Comparison of ENCODE assay signal across 16 mouse cellular contexts in the genomic region with DNA sequence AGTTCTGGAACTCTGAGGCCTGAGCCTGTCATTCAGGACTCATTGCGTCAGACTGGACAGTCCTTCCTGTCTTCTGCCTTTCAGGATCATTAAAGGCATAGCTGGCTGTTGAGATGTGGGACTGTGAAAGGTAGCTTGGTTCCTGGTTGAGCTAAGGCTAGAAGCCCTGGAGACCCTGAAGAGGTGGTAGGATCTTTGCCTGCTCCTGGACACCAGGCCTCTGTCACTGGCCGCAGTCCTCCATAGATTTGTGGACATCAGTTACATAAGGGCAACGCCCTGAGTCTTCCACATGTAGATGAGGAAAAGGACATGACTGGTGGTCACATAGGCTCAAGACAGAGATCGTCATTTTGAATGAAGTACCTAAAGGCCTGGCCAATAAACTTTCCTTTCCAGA.
"Had no signal": no experiment of that assay in that cellular context is flagged by ENCODE, and none has a peak within 500 bp of the region (broad histone marks: within the 10 kb centered on the region; RNA-seq: fewer than 3 reads in every experiment).

No protein-coding gene starts in this region.

- H3K4me2 ChIP-seq: neural tube, embryonic 13.5 days; neural tube, embryonic 15.5 days; stomach, embryonic 15.5 days had no signal

- H3K27ac ChIP-seq: neural tube, embryonic 13.5 days; neural tube, embryonic 15.5 days; stomach, embryonic 15.5 days; stomach, postnatal 0 days had no signal

- H3K36me3 ChIP-seq: neural tube, embryonic 13.5 days; neural tube, embryonic 15.5 days; stomach, embryonic 15.5 days had no signal

- DNase-seq: retina, postnatal 1 day; right cerebral cortex, adult 18-20 months; right cerebral cortex, postnatal 14 days; right cerebral cortex, postnatal 25 days; right cerebral cortex, postnatal 4 days; spleen, adult 18-20 months; thymus, adult 18-20 months; thymus, adult 2 months; thymus, postnatal 14 days; thymus, postnatal 25 days; thymus, postnatal 36 days; thymus, postnatal 4 days had no signal

- H3K4me3 ChIP-seq: neural tube, embryonic 13.5 days; neural tube, embryonic 15.5 days; stomach, embryonic 15.5 days had no signal

- H3K9ac ChIP-seq: neural tube, embryonic 13.5 days; neural tube, embryonic 15.5 days; stomach, embryonic 15.5 days had no signal

- H3K9me3 ChIP-seq: neural tube, embryonic 13.5 days; neural tube, embryonic 15.5 days; stomach, embryonic 15.5 days had no signal

- H3K4me1 ChIP-seq: stomach, embryonic 15.5 days had no signal

- H3K27me3 ChIP-seq: stomach, embryonic 15.5 days had no signal
